Mouse (Mus musculus) left cerebral cortex, postnatal 14 days (tissue): Measurements from ENCODE around the gene Gm14419. TPM values are rescaled to one million over a fixed set of nuclear protein-coding genes. Genes with fewer than 3 reads are reported as not detected.
"Not testable (repeated sequence)": the region's sequence is repeated elsewhere in the genome, so short reads cannot be mapped to it uniquely, and the experiment has no call there.

Source experiments
- DNase-seq, 2 experiments: peaks; one replicate each; pipeline ENCODE4 v3.0.0; 2021 to 2022; ENCODE audit warnings: low spot score in 2 of 2, mixed read lengths in 1 of 2
- intact Hi-C: fragments of 180-260 bp; cut with DNase I; formaldehyde crosslinking; loops from one replicate; pipeline ENCODE4 v1.15.1; 2025
- long read RNA-seq, 2 experiments: library from polyadenylated mRNA; stranded (forward); transcript quantifications; one replicate each; pipeline ENCODE4 v2.0.0; 2021
- total RNA-seq, 2 experiments: library from RNA; stranded (reverse); gene quantifications; 2 replicates each; pipeline ENCODE4 v1.2.3; 2021

Gene Gm14419
- total RNA-seq = 10 to 100 TPM; 57.3 to 65.0 TPM
- long read RNA-seq, experiment 1, transcript Gm14419-203 (4 exons, 752 nt) = major isoform, 18 of 19 reads
- long read RNA-seq, experiment 1, partial matches to known transcripts = 0 of 19 reads
- long read RNA-seq, experiment 1, other reads (novel, unspliced or antisense) = 1 of 19 reads
- long read RNA-seq, experiment 2, transcript Gm14419-203 (4 exons, 752 nt) = major isoform, 14 of 14 reads
- long read RNA-seq, experiment 2, partial matches to known transcripts = 0 of 14 reads
- long read RNA-seq, experiment 2, other reads (novel, unspliced or antisense) = 0 of 14 reads

DNA sequence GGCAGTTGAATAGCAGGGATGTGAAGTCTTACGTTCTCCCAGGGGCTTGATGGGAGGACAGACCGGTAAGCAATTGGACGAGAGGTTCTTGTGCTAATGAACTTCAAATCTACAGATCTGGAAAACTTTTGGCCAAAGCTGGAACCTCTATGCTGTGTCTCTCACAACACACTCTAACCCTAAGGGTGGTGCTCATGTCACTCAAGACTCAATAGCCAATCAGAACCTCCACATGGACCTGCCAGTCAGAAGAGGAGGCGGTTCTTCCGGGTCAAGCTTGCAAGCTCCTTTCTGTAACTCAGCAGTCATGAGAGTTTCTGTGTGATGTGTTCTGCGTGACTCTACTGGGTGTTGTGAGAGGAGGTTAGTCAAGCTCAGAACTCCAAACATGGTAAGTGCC is at the start of gene Gm14419:
Gene Gm14419 (plus strand): TSS at position 301 of the 400 bp plus-strand sequence.
- intact Hi-C loops, DNase-seq: not testable (repeated sequence)

Other genes starting within 250 kb of the Gm14419 start
- gene Gm14295, start 202.3 kb upstream of the Gm14419 start, total RNA-seq = 10 to 100 TPM; 10.9 to 16.8 TPM
- not detected for gene Gm14408, start 169.8 kb upstream of the Gm14419 start, total RNA-seq
- gene Gm14296, start 73.1 kb upstream of the Gm14419 start, total RNA-seq = 10 to 100 TPM; 16.4 to 20.1 TPM
- gene Gm14401, start 73.4 kb downstream of the Gm14419 start, total RNA-seq = 1 to 10 TPM in 1 of 2 experiments, under 1 TPM in 1; 0.93 to 1.1 TPM
- gene Gm14410, start 205.5 kb downstream of the Gm14419 start, total RNA-seq = 10 to 100 TPM; 42.0 to 43.8 TPM